Mouse (Mus musculus): ENCODE measurements around the gene Ccdc149.

- TF ChIP-seq CTCF (IDR thresholded peaks at IDR 0.05; ENCODE audit: low read depth): no peak
- TF ChIP-seq EP300 (IDR thresholded peaks at IDR 0.05; ENCODE audit: low read depth): no peak
These were observed 59.8 kb downstream of the Ccdc149 start for GRCm38 (mm10) chr5:52411567-52411966.

Data from liver, postnatal 0 days (tissue).